Mouse (Mus musculus) frontal cortex, postnatal 10 days (tissue): ENCODE measurements around the gene Frat2.
"Not testable (repeated sequence)": the region's sequence is repeated elsewhere in the genome, so short reads cannot be mapped to it uniquely, and the experiment has no call there.

ENCODE experiments used
- DNase-seq, 2 experiments: peaks; one replicate each; pipeline ENCODE4 v3.0.0; 2022; ENCODE audit warnings: low spot score in 2 of 2, mixed read lengths in 1 of 2

Gene Frat2

DNA sequence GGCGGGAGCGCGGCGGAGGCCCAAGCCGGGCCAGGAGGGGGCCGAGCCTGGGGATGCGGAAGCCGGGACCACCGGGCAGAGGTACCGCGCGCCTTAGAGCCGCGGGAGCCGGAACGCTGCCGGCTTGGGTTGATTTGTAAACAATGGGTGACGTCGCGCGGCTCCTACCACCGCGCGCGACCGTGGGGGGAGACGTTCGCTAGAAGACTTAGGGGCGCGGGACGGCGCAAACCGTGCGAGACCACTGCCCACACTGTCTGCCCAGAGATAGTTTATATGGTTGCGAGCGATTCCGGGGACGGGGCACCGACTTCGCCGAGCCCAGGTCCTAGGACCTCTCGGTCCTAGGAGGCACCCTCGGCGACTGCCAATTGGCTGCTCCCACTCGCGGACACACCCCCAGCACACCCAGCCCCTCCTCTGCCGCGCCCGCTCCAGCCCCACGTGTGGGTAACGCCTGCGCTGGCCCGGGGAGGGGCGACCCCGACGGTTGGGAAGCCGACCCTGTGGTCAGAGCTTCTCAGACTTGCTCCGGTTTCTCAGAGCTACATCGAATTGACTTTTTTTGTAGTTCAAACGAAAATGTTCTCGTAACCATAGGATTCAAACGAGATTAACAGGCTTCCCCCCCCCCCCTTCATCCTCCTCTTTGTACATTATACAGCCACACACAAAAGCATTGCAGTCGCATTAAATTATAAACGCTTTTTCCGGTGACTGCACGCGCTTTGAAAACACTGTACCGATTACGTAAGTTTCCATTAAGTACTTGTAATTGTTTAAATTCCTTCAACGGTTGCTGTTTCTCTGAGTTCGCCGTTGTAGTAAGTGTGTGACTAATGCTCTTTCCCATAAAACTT lies at the start of gene Frat2:
Frat2 (minus strand) TSS at position 141 of the 860 bp plus-strand sequence.
- DNase-seq = peak; percentile 79 to 85

DNA sequence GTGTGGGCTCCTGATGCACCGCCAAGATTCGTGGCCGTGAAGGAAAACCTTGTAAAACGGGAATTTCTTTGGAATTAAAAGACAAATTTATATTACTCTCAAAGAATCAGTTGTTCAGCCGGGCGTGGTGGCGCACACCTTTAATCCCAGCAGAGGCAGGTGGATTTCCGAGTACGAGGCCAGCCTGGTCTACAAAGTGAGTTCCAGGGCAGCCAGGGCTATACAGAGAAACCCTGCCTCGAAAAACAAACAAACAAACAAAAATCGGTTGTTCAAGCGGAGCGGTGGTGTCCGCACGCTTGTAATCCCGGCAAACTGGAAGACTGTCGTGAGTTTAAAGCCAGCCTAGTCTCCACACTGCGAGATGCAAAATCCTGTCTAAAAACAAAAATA lies 48.4 kb upstream of the Frat2 start:
- no peak for DNase-seq

DNA sequence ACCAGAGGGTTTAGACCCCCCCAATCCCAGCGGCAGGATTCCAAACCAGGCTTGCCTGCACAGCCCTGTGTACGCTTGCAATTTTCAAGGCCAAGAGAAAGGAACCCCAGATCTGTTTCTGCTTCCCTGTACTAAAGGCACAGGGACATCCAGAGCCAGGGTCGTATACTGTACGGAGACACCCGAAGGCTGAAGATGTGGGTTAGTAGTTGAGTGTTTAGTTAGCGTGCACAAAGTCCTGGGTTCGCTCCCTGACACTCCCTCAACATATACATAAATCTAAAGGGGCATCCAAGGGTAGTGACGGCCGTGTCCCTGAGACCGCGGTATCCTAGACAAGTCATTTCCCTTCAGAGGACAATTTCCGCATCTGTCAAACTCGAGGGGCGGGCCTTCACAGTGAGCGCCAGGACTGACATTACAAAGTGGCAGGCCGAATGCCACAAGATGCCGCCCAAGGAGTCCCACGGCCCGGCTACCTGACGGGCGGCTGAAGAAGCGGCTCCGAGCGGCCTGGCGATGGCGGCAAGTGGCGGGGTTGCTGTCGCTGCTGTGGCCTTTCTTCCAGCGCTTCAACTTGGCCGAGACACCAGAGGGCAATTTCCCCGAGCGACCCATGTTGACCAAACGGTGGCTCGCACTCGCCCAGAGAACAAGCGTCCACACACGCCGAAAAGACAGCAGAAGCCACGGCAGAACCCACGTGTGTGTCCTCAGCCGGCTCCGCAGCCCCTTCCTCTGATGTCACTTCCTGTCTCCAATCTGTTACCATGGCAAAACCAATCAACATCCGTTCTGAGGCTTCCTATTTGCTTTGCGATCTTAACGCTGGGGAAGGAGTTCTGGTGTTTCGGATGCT lies 47.8 kb upstream of the Frat2 start, which contains the start of gene Rrp12:
Rrp12 (minus strand) TSS at position 714 of the 859 bp plus-strand sequence.
- peak; percentile 81 for DNase-seq

DNA sequence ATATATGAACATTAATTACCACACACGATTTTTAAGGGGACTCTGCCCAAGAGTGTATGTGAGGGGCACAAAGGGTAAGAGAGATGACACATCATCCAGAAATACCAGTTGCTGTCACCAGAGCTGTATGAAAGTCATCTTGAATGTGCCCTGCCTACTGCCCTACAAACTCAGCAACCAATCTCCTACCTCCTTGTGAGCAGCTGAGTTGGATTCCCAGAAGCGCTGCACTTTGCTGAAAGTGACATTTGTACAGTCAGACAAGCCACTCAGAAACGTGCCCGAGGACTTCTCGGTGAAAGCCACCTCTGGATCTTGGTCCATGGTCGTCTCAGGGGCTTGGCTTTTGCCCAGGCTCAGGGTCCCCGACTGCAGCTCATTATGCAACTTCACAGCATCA lies 47.0 kb upstream of the Frat2 start:
- no peak for DNase-seq

DNA sequence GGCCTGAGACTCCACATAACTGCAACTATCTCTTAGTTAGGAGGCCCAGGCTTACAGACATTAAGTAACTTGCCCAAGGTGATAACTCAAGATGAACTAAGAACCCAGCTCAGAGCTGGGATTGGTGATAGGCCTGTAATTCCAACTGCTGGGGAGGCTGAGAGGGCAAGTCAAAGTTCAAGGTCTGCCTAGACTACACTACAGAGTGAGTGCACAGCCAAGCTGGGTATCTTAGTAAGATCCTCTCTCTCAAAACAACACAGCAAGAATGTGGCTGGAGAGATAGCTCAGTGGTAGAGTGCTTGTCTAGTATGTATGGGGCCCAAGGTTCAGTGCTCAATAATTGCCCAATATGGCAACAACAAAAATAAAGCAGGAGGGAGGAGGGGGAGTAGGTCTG lies 40.3 kb upstream of the Frat2 start:
- no peak for DNase-seq

DNA sequence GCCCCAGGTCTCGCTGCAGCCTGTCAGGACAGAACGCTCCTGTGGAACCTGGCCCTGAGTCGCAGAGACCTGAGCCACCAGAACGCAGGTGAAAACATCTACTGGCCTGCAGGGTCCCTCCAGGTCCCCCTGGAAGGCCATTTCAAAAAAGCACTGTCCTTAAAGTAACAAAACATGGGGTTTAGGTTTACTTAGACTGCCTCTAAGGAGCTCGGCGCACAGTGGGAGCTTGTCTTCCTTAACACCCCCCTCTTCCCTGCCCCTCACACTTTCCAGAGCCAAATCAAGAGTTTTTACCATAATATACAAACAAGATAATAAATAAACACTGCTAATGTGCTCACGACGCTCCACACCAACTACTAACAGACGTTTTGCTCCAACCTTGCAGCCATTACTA lies 36.0 kb upstream of the Frat2 start:
- DNase-seq = no peak

DNA sequence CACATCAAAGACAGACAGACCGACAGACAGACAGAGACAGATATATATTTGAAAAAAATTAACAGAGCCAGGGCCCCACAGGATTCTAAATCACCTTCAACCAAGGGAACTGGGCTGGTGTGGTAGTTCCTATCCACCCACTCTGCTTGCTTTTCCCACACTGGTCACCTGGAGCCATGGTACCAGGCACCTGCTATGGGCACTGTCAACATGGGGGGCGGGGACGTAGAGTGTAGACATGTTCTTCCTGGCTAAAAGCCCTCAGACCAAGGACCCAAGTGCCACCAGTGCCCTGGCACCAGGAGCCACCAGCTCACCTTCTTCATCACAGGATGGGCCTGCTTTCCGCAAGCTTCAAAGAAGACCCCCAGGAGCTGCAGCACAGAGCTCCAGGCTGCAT lies 33.9 kb upstream of the Frat2 start:
- no peak for DNase-seq

DNA sequence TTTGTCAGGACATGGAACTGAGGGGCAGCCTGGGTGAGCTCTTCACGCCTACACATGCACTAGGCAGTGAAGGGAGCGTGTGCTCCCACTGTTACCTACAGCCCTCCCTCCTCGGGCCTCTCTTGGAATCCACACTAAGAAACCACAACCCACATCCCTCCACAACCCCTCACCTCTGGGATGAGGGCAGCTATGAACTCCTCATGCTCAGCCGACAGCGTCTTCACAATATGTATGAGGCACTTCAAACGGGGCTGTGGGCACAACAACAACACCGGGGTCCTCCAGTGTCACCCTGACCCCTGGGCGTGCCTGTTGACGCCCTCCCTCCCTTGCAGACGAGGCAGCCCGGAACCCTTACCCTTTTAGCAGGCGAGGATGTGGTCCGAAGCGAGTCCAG lies 26.4 kb upstream of the Frat2 start:
- DNase-seq = no peak

DNA sequence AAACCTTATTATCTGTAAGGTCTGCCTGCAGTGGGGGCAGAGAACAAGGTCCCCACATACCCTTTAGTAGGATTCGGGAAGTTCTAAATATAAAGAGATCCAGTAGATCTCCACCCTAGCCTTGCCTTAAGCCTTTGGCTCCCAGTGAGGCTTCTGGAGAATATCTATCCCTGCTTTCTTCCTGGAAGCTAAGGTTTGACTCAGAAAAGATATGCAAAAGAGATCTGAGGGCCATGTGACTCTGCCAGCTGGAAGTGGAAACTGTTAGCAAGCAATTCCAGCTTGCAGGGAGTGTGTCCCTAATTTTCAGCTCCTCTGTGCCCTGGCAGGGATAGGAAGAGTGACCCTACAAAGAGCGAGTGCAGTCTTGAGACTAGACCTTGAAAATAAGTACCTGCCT lies 24.4 kb upstream of the Frat2 start:
- no peak for DNase-seq

DNA sequence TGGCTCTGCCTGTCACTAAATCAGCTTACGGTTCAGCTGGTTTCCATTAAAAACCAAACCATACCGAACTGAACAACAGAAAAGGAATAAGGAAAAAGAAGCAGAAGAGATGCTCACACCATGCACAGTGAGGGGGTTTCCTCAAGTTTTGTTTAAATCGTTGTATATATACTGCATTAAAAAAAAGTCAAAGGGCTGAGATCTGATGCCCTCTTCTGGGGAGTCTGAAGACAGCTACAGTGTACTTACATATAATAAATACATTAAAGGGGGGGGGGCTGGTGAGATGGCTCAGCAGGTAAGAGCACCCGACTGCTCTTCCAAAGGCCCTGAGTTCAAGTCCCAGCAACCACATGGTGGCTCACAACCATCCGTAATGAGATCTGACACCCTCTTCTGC lies 22.0 kb upstream of the Frat2 start:
- DNase-seq = not testable (repeated sequence)

DNA sequence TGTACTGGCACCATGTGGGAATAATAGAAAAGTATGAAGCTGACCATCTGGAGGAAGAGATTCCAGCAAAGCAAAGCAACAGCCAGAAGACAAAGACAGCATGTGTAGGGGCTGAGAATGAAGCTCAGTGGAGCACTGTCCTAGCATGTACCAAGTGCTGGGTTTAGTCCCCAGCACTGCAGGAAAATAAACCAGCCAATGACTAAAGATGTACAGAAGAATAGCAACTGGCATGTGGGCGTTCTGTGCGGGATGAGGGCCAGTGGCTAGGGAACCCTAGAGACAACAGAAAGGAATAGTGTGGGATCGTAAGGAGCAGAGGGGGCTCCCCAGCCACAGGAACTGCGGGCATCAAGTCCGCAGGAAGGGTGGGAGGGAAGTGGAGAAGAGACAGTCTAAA lies 21.4 kb upstream of the Frat2 start:
- no peak for DNase-seq

DNA sequence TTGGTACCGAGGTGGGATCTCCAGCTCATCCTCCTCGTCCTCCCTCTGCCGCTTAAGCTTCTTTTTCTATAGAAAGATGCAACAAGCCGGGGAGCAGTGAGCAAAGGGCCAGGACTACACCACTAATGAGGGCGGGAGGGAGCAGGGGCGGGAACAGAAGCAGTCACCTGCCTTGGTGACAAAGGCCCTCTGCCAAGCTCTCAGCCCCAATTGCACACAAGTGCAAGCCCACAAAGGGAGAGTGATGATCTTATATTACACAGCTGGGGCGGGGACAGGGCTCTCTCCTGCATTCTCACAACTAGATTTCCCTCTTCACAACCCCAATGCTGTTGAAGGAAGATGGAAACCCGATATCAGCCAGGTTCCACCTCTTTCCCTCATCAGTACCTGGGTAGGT lies 18.8 kb upstream of the Frat2 start:
- no peak for DNase-seq

DNA sequence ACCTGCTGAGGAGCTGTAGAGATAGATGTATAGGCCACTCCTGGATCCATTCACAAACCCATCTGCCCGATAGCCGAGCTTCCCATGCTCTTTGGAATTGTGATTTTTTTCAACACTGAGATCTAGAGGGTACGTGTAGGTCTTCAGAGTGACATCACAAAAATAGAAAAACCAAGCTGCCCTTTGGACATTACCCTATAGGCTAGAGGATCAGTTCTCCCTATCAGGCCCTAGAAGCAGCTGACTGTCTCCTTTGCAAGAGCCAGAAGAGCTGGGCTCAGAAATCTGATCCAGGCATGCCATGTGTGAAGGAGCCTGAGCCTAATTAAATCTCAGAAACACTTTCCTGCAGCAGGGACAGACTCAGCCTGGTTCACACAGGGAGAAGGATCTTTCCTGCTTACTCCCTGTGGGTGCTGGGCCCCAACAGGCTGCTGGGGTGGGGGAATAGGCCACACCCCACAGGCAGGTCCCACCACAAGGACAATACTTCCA lies 9.9 kb upstream of the Frat2 start:
- no peak for DNase-seq

DNA sequence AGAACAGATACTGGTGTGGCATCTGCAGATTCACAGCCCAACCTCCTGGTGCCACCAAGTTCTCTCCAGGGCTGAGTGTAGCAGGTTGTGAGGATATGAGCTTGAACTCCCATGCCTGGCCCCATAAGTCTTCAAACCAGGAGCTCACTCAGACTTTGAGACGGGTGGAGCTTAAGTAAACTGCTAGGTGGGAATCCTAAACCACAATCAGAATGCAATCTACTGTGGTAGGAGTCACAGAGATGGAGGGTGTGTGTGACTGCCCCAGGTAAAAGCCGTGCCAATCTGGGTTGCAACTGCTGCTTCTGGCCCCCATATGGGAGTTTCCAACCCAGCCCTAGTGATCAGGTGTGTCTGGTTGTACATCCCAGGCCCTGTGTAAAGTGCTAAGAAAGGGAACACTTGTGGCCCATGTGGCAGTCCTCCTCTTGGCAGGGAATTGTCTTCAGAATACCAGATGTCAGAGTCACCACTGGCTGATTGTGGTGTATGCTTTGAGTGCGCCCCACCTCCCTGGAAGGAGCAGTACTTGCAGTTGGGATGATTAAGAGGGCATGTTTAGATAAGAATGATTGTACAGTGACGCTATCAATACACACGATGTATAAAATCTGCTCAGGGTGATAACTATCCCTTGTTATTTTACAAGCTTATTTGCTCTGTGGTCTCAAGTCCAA lies 9.3 kb upstream of the Frat2 start:
- no peak for DNase-seq

DNA sequence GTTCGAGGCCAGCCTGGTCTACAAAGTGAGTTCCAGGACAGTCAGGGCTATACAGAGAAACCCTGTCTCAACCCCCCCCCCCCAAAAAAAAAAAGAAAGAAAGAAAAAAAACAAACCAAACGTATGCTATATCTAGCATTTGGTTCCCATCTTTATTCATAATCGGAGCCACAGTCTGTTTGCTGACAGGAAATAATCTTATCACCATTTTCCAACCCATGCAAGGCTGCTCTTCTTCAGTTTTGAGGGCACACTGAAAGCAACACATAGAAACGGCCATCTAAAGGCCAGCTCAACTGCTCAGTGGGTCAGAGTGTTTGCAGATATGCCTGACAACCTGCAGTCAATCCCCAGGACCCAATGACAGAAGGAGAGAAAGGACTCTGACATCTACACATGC lies 4.5 kb upstream of the Frat2 start:
- DNase-seq = no peak

DNA sequence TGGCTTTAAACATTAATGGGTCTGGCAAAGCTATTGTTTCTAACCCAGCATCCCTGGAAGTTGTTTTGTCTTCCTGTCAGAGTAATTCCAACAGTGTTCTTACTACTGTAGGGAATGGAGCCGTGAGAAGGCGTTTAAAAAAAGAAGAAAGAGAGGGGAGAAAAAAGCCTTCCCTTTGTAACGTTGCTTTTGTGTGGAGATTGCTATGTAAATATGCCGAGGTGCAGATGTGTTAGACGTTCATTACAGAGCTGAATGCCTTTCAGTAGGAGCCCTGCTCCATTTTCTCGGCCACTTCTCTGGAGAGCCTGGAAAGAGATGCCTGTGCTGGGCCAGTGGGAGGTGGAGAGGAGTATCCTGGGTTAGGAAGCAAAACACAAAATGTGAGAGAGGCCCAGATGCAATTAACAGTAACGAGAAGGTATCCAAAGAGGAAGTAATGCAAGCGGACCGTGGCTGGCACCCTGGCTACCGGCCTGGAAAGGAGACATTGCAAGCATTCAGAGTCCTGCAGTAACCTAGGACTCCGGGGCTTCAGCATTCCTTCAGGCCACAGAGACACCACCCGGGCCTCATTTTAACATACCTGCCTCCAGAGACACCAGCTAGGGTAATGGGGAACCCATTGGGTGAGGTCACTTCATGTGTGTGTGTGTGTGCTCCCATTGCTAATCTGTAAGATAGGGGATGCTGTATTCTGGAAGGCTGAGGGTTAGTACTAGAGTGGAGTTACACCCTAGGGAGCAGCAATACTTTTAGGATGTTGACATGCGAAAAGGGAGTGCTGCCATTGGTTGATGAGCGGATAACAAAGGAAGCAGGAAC lies 3.0 kb upstream of the Frat2 start:
- no peak for DNase-seq

DNA sequence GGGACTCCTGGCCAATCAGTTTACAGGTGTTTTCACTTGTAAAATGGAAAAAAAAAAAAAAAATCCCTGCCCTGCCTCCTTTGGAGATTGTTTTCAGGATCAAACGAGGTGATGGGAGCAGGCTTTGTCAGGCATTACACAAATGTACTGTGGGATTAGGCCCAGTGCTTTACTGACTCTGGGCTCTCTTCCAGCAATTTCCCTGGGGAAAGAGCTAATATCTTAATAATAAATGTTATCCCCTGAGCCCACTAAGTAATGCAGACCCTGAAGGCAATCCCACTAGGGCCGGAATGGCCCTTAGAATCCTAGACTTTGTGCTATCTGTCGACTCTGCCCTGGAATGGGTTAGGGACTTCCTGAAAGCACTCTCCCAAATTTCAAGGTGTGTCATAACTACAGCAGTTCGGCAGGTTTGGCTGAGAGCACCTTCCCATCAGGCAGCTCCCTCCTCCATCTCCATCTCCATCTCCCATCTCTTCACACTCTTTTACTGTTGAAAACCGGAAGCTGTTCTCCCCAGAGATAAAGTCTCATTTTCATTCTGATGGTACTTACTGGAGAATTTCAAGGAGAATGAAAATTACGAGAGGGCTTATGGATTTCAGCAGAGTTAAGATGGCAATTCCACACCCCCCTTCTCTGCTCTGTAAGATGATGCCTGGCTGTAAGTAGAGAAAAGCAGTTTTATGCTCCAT lies 2.2 kb upstream of the Frat2 start:
- no peak for DNase-seq

DNA sequence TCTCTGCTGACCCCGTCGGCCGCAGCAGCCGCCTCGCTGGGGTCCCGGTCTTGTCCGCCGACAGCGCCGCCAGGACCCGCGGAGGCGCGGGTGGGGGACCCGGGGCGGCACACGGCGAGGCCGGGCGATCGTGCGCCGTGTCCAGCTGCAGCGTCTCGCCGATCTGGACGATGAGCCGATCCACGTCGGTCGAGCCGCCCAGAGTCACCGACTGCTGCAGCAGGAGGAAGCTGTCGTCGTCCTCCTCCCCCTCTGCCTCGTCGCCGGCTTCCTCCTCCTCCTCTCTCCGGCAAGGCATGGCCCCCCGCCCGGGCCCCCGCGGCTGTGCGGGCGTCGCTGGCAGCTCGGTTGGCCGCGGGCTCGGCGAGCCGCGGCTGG lies 329 bp downstream of the Frat2 start:
- DNase-seq = not testable (repeated sequence)

DNA sequence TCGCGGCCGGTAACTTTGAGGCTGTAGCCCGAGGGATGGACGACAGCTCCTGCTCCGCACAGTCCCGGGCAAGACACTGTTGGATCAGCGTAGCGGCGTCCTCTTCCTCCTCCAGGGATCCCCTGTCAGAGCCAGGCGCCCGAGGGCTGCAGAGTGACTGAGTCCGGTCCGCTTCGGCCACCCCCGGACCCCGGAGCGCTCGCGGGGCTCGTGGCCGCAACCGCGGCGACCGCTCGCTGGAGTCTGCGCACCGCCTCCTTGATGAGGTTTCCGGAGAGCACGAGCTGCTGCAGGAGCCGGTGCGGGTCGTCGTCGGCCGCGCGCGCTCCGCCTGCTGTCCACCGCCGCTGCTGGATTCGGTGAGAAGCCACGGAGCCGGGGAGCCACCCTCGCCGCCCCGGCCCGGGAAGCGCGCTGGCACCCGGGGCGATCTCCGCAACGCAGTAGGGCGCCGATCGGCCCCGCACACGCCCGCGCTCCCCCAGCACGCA lies 796 bp downstream of the Frat2 start:
- DNase-seq = peak in 1 of 2 experiments; percentile 57

DNA sequence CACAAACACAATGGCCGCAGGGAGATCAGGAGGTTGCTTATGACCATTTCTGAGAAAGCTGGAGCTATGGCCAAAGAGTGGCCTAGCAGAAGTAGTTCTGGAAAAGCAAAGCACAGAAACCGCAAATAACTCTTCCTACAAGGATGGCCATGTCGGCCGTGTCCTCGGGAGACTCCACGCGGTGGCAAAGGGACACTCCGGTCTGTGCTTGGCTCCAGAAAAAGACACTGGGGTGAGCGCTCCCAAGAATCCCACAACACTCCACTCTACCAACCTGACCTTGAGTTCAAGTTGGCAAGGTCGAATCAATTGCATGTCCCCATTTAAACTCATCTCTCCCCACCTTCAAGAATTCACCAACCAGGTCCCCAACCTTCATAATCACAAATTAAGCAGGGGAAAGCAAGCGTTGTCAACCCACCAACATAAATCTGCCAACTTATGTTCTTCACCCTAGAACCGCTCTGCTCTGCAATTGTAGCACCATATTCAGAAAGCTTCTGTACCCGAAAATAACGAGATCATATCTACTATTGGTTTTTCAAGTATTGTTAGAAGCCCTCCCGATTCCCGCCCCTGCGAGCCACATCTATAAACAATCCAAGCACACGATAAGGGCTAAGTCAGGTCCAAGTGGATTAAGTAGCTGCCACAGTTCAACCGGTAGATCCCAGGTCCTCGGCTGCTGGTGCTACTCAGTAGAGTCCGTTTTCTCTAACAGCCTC lies 1.4 kb downstream of the Frat2 start:
- DNase-seq = no peak
